ENCODE assay signal across 8 mouse cellular contexts in the genomic region with DNA sequence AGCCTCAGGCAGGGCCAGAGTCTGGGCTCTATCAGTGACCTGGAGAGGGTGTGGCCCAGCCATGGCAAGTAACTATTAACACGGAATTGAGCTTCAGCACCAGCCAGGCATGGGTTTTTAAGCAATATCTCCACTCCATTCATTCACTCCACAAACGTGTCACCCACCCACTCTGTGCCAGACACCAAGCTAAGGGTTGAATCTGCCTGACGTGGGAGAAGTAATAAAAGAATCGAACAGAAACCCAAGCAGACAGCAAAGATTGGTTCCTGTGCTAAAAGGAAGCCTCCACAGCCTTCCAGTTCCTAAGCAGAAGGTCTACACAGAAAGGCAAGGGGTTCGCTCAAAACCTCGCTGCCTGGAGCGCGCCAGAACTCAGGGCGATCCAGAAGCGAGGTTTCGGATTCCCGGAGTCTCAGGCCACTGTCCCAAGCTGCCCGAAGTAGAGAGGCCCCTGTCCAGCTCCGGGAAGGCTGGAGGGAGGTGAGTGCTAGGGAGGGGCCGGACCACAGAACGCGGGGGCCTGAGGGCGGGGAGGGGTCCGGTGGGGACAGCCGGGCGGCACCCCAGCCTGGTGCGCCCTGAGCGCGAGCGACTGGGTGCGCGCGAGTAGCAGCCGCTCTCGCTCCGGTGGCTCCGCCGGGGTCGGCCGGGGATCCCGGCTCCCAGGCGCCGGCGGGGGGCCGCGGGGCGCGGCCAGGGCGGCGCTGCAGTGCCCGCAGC. TPM values are rescaled to one million over a fixed set of nuclear protein-coding genes. Genes with fewer than 3 reads are reported as not detected.
A peak's percentile ranks its signal among the peaks of the same experiment; 100 is the strongest.
DNase-seq lines count a peak whose midpoint lies in the region; ATAC-seq and TF ChIP-seq lines count a peak whose summit lies in the region.

No protein-coding gene starts in this region.

- no peak for TF ChIP-seq POLR2A in cortical plate, adult 2 months (IDR thresholded peaks at IDR 0.05; ENCODE audit: extremely low read depth, insufficient read depth, low read length)
- TF ChIP-seq POLR2A in thymus, adult 2 months (IDR thresholded peaks at IDR 0.05; ENCODE audit: control insufficient read depth, extremely low read depth, insufficient read depth, low read length, poor library complexity): no peak

- H3K4me3 ChIP-seq in heart, embryonic 13.5 days: peak overlapping the region; percentile 60
- H3K4me3 ChIP-seq in cortical plate, adult 2 months (ENCODE audit: insufficient read depth, low read length): peak overlapping the region; percentile 40
- peak overlapping the region; percentile 56 for H3K4me3 ChIP-seq in hindbrain, embryonic 13.5 days
- H3K4me3 ChIP-seq in midbrain, embryonic 15.5 days: peak overlapping the region; percentile 49
- no peak overlapping the region for H3K4me3 ChIP-seq in thymus, adult 2 months (ENCODE audit: control insufficient read depth, insufficient read depth, low read length)

- no peak overlapping the region; the same call in 1 of the 2 replicates for H3K27ac ChIP-seq in heart, embryonic 13.5 days (replicated peaks)
- H3K27ac ChIP-seq in cortical plate, adult 2 months (ENCODE audit: insufficient read depth, low read length): no peak overlapping the region
- no peak overlapping the region for H3K27ac ChIP-seq in hindbrain, embryonic 13.5 days
- H3K27ac ChIP-seq in midbrain, embryonic 15.5 days: no peak overlapping the region
- H3K27ac ChIP-seq in thymus, adult 2 months (ENCODE audit: control insufficient read depth, insufficient read depth, low read length): no peak overlapping the region

- no peaks in the 10 kb centered on the region for H3K36me3 ChIP-seq in heart, embryonic 13.5 days
- no peaks in the 10 kb centered on the region for H3K36me3 ChIP-seq in hindbrain, embryonic 13.5 days
- H3K36me3 ChIP-seq in midbrain, embryonic 15.5 days (replicated peaks): no peaks in the 10 kb centered on the region
- no peaks in the 10 kb centered on the region for H3K36me3 ChIP-seq in thymus, adult 2 months (ENCODE audit: control insufficient read depth, insufficient read depth, low read length)

- peaks cover 84% of the 10 kb centered on the region for H3K27me3 ChIP-seq in heart, embryonic 13.5 days (replicated peaks)
- peaks cover 76% of the 10 kb centered on the region for H3K27me3 ChIP-seq in hindbrain, embryonic 13.5 days
- H3K27me3 ChIP-seq in midbrain, embryonic 15.5 days (replicated peaks): peaks cover 49% of the 10 kb centered on the region
- H3K27me3 ChIP-seq in thymus, adult 2 months (ENCODE audit: control insufficient read depth, insufficient read depth, low read length): peaks cover 4% of the 10 kb centered on the region; the same call in 1 of the 2 replicates

- H3K4me2 ChIP-seq in heart, embryonic 13.5 days: peak overlapping the region; percentile 73
- H3K4me2 ChIP-seq in hindbrain, embryonic 13.5 days: peak overlapping the region; percentile 93
- peak overlapping the region; percentile 89 for H3K4me2 ChIP-seq in midbrain, embryonic 15.5 days

- WGBS in heart, embryonic 13.5 days: 1% methylated on average over 38 of the region's 46 CpGs
- WGBS in hindbrain, embryonic 13.5 days: 2% methylated on average over 43 of the region's 46 CpGs
- 1% methylated on average over 41 of the region's 46 CpGs for WGBS in midbrain, embryonic 15.5 days
- 8% methylated on average over 45 of the region's 46 CpGs for WGBS in thymus, adult 2 months

- H3K9ac ChIP-seq in heart, embryonic 13.5 days: peak overlapping the region; percentile 78
- peak overlapping the region; percentile 74 for H3K9ac ChIP-seq in hindbrain, embryonic 13.5 days
- peak overlapping the region; percentile 51 for H3K9ac ChIP-seq in midbrain, embryonic 15.5 days

- DNase-seq in heart, postnatal 4 days: no peak
- DNase-seq in left cerebral cortex, postnatal 4 days: no peak
- no peak for DNase-seq in ovary, postnatal 10 days (ENCODE audit: low spot score)
- no peak for DNase-seq in thymus, adult 2 months

- H3K4me1 ChIP-seq in heart, embryonic 13.5 days: peaks cover 32% of the 10 kb centered on the region
- H3K4me1 ChIP-seq in cortical plate, adult 2 months (ENCODE audit: control insufficient read depth, insufficient read depth, low read length): no peaks in the 10 kb centered on the region
- peaks cover 37% of the 10 kb centered on the region for H3K4me1 ChIP-seq in hindbrain, embryonic 13.5 days (replicated peaks)
- peaks cover 28% of the 10 kb centered on the region for H3K4me1 ChIP-seq in midbrain, embryonic 15.5 days
- no peaks in the 10 kb centered on the region for H3K4me1 ChIP-seq in thymus, adult 2 months (replicated peaks; ENCODE audit: control insufficient read depth, insufficient read depth, low read length)

- TF ChIP-seq CTCF in cortical plate, adult 2 months (IDR thresholded peaks at IDR 0.05; ENCODE audit: extremely low read depth, insufficient read depth, low read length): no peak
- TF ChIP-seq CTCF in thymus, adult 2 months (IDR thresholded peaks at IDR 0.05; ENCODE audit: borderline replicate concordance, control insufficient read depth, extremely low read depth, insufficient read depth, low read length, poor library complexity): no peak

- intact Hi-C loops in left cerebral cortex, postnatal 4 days (cut with DNase I): no loop called here

- no peak for ATAC-seq in heart, embryonic 13.5 days (ENCODE audit: extremely low read depth, insufficient number of reproducible peaks, low FRiP score, low TSS enrichment)
- no peak for ATAC-seq in hindbrain, embryonic 13.5 days (ENCODE audit: low FRiP score)
- no peak for ATAC-seq in midbrain, embryonic 15.5 days (replicated peaks)

- no peaks in the 10 kb centered on the region for H3K9me3 ChIP-seq in heart, embryonic 13.5 days
- no peaks in the 10 kb centered on the region for H3K9me3 ChIP-seq in hindbrain, embryonic 13.5 days
- H3K9me3 ChIP-seq in midbrain, embryonic 15.5 days: no peaks in the 10 kb centered on the region

RNA-seq across cellular contexts. Expression of a gene that starts 0.7 kb away (rescaled TPM):
- polyA plus RNA-seq in heart, embryonic 13.5 days (2015; fragmentation: Nextera tagmentation; extraction: Ambion mirVana): 0.84 and 0.95 TPM in 2 replicates
- total RNA-seq in heart, postnatal 4 days (2021): under 1 TPM; 0.76 to 0.88 TPM
- polyA plus RNA-seq in cortical plate, adult 2 months (2012; rRNA removed): 12.3 and 12.8 TPM in 2 replicates
- 1.2 and 1.5 TPM in 2 replicates for polyA plus RNA-seq in hindbrain, embryonic 13.5 days (2015; fragmentation: Nextera tagmentation; extraction: Ambion mirVana)
- polyA plus RNA-seq in midbrain, embryonic 15.5 days (2015; fragmentation: Nextera tagmentation; extraction: Ambion mirVana): 3.4 and 4.8 TPM in 2 replicates
- 1 to 10 TPM; 7.5 to 7.7 TPM for total RNA-seq in left cerebral cortex, postnatal 4 days (2021)
- 8.4 and 9.1 TPM in 2 replicates for polyA plus RNA-seq in thymus, adult 2 months (2012; rRNA removed)
